Mouse (Mus musculus): ENCODE data around the gene Ugp2.
"Not testable (repeated sequence)": the region's sequence is repeated elsewhere in the genome, so short reads cannot be mapped to it uniquely, and the experiment has no call there.

Gene Ugp2

DNA sequence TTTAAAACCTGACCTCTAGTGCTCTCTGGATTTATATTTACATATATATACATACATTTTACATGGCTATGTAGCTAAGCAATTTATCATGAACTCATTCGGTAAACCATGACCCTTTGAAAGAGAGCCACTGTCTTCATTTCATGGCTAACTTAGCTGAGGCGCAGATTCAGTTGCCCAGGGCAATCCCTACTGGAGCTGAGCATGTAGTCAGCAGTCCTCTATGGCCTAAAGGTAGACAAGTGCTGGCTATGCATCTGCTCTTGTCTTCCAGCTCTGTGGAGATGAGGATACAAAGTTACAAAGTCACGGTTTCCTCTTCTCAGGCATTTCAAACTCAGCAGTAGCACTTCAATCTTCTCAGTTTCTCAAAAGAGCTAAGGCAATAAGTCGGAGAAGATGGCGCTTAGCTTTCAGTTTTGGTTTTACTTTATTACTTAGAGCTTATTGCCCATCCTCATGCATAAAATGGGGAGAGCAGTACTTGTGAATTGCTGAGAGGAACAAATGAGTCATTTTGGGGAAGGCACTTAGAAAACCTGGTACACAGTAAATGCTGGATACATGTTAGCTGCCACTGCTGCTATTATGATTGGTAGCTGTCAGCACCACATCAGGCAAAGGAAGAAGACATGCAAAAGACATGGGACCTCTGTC lies 38.2 kb downstream of the Ugp2 start:
- no peak for DNase-seq (ENCODE audit: low read depth, low spot score)

- DNase-seq (ENCODE audit: low read depth, low spot score), result no peak
These were observed 42.9 kb downstream of the Ugp2 start for GRCm38 (mm10) chr11:21328141-21328540.

DNA sequence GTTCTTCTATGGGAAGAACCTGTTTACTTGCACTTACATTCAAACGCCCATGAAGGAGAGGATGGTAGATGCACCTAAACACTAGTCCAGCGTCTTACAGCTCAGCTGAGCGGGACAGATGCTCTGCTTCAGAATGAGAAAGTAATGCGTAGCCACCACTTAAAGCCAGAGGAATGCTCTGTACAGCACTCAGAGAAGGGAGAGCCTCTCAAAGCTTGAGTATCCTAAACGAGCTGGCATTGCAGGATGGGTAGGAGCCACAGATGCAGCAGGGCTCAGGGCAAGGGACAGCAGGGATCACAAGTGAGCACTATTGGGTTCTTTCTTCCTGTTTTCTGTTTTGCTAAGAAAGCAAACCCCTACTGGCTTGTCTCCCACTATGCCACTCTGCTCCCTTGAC lies 43.5 kb downstream of the Ugp2 start:
- DNase-seq (ENCODE audit: low read depth, low spot score), result no peak

DNA sequence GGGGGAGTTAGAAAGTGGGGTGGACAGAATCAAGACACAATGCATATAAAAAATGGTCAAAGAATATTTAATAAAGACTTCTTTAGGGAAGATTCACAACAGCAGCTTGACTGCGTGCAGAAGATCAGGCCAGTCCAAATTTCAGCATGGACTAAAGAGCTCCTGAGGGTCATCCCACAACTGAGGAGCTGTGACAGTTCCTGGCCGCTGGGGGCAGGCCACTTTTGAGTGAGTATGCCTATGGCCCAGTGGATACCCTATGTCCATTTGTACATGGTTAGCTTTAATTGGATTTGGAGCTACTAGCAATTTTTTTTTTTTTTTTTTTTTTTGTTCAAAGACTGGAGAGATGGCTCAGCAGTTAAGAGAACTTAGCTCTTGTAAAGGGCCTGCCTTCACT lies 44.2 kb downstream of the Ugp2 start:
- DNase-seq (ENCODE audit: low read depth, low spot score), result no peak

DNA sequence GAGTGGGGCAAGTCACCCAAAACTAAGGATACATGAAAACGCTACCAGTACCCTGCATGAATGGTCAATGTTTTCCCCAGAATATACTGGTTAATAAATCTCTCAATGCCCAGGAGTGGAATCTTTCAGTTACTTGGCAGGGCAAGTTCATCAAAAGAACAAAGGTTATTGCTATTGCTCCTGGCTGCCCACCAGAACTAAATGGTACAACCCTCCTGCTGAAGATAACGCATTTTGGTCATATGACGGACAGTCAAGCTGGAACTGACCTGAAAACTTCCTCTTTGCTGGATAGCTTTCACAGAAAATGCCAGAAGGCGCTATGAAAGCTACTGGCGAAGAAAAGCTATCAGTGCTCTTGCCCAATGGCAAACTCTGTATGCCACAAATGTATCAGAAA lies 45.2 kb downstream of the Ugp2 start:
- no peak for DNase-seq (ENCODE audit: low read depth, low spot score)

DNA sequence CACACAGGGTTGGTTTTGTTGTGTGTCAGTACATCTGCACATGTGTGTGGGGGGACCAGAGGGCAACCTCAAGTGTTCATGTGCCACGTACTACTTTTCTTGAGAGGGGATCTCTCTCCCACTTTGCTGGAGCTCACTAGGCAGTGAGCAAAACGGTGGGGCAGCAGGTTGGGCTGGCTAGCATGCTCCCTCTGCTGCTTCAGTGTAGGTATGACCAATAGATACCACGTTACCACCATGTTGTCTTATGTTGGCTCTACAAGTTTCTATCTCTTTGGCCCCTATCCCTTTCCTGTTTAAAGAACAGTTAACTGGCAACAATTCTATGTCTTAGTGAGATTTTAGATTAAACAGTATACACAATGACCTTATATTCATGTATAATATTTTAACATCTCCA lies 48.7 kb downstream of the Ugp2 start:
- peak; percentile 36 for DNase-seq (ENCODE audit: low read depth, low spot score)

DNA sequence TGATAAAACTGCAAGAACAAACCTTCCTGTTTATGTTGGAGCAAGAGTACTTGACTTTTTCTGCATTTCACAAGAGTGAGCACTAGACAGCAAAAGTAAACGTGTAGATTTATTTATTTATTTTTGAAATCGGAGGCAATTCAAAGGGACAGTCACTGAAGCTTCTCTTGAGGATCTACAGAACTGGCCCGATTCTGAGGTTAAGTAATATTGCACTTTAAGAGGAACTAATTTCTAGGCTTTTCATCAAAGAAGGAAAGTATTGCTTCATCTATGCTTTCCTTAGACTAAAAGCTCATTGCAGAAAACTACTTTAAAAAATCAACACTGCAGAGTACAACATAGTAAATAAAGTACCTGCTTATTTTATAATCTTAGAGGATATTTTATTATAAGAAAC lies 49.4 kb downstream of the Ugp2 start:
- DNase-seq (ENCODE audit: low read depth, low spot score), result no peak

DNA sequence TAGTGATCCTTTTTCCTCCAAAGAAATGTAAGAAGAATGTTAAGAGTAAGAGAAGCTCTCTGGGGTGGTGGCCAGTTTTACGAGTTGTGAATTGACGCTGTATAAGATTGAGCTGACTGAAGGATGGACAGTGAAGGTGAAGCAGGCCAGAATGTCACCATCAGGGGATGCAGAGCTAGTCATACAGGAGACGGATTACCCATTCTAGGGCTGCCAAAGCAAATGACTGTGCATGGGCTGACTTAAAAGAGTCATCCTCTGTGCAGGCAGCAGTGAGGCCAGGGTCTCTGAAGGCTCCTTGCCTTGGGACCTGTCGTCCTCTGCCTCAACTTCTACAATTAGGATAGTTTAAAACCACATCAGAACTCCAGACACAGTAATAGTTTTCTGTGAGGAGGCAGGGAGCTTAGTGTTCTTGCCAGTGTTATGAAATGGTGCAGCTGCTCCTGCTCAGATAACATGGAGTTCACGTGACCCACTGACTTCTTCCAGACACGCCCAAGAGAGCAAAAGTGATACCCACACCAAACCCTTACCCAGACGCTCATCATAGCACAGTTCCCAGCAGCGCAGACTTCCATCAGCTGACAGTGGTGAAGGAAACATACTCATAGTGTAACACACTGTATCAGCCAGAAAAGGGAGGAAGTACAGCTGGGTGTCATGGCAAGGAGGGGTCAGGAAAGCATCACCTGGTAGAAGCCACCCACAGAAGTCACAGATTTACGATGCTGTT lies 56.9 kb downstream of the Ugp2 start:
- no peak for DNase-seq (ENCODE audit: low read depth, low spot score)

DNA sequence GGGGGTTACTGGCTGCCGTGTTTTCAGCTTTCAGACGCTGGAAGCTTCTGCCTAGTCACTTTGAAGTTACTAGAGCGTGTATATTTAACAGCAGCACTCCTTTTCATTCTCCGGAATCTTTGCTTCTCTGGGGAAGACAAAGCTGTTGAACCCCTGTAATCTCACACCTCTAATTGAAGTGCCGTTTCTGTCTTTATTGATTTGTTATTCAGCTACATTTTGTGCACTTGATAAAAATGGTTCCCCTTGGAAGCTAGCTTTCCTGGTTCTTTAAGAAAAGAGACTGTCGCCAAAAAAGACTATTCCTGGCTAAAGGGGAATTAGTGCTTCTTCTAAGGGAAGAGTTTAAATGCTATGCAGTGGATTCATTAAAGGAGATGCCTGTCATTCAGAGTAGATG lies 61.5 kb downstream of the Ugp2 start:
- DNase-seq (ENCODE audit: low read depth, low spot score), result no peak

DNA sequence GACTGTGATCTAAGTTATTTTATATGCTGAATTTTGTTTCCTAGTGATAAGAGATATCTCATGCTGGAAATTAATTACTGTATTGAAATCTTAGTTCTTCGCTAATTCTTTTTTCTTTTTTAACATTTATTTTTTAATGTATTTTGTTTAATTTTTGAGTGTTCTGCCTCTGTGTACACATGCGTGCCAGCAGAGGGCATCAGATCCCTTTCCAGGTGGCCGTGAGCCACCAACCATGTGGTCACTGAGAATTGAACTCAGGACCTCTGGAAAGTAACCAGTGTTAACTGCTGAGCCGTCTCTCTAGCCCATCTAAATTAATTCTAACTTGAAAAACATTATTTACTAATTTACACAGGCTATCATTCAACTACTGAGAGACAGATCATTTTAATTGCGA lies 62.9 kb downstream of the Ugp2 start:
- DNase-seq (ENCODE audit: low read depth, low spot score), result peak; percentile 20

DNA sequence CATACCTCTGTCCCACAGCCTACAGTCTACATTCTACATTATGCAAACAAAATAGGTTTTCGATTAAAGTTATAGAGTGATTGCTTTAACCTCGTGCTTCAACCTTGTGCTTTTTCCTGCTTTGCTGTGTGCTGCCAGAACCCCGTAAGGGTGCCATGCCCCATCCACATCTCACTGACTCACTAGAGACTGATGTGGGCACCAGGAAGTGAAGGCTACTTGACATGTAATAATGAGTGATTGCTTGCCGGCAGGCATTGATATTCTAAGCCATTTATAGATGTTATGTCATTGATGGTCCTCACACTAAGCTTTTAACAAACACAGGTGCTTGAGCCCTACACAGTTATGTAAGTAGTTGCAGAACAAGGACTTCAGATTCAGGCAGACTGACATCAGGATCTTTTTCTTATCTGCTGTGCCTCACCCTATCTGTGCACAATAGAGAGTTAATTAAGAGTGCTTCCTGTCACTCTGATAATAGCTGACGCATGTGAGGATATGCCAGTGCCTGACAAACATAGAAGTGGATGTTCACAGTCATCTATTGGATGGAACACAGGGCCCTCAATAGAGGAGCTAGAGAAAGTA lies 63.8 kb downstream of the Ugp2 start:
- DNase-seq (ENCODE audit: low read depth, low spot score), result no peak

DNA sequence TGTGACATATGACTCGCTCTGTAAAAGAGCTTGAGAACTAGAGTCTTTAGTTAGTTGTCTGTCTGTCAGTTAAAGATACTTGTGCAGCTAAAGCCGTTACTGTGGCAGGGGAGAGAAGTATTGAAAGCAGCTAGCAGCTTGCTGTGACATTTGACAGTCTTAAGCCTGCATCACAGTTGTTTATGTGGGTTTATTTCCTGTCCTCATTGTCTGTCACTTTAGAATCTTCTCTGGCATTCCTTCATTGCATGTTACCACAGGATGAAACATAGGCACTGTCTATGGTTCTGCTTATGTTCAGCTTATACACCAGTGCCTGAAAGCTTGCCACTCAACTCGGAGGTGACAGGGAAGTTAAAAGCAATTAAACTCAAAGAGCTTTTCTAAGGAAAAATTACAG lies 67.4 kb downstream of the Ugp2 start:
- no peak for DNase-seq (ENCODE audit: low read depth, low spot score)

DNA sequence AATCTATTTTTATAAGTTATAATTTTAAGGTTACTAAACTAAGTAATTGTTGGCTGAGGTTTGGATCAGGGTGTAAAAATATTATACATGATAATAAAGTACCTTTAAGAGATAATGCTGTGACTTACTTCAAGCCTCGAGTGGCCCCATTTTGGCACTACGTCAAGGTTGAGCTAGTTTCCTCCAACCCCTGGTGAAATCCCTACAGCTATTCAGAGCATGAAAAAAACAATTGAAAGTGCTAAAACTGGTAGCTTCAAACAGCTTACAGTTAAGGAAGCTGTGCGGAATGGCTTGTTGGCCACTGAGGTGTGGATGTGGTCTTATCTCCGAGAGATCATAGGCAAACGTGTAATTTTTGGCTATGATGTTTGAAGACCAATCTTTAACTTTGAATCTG lies 75.5 kb downstream of the Ugp2 start:
- DNase-seq (ENCODE audit: low read depth, low spot score), result no peak

- not testable (repeated sequence) for DNase-seq (ENCODE audit: low read depth, low spot score)
These were observed 82.8 kb downstream of the Ugp2 start for GRCm38 (mm10) chr11:21288153-21288552.

- DNase-seq (ENCODE audit: low read depth, low spot score), result no peak
These were observed 84.6 kb downstream of the Ugp2 start for GRCm38 (mm10) chr11:21286391-21286790.

DNA sequence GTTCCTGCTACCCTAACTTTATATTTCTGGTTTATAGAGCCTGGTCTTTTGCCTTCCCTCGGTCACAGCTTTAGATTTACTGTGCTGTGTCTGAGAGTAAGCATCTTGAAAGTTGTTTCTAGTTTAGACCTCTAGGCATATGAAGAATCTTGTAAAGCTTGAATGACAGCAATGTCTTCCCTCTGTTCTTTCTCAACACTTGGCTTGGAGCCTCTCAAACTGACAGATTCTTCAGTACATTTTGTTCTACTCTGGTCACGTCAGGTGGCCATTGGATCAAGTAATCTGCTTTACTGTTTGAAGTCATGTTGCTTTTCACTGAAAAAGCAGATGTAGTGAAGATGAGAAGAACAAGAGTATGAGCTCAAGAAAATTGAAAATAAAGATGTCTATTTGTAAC lies 94.8 kb downstream of the Ugp2 start:
- DNase-seq (ENCODE audit: low read depth, low spot score), result no peak

Data from ES-CJ7 (cell line).